Mouse (Mus musculus): ENCODE results near the gene Trim66.
A peak's percentile ranks its signal among the peaks of the same experiment; 100 is the strongest.

Gene Trim66

DNA sequence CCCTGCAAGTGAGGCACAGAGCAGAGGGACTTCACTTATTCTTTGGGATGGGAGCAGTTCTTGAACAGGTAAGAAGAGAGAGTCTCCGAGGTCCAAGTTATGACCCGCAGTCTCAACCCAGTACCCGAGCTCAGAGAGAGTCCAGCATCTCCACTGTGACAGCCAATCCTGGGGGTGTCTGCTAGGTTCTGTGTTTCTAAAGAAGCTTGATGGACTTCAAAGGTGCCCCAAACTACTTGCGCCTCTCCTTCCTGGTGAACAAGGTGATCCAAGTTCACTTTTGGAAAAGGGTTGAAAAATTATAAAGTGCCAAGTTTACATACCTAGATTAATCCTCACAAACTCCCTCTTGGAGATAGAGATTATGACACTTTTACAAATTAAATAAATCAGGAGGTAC lies at the start of gene Trim66:
TSS of gene Trim66 (minus strand) at position 101 of the 400 bp plus-strand sequence.
- DNase-seq = no peak

DNA sequence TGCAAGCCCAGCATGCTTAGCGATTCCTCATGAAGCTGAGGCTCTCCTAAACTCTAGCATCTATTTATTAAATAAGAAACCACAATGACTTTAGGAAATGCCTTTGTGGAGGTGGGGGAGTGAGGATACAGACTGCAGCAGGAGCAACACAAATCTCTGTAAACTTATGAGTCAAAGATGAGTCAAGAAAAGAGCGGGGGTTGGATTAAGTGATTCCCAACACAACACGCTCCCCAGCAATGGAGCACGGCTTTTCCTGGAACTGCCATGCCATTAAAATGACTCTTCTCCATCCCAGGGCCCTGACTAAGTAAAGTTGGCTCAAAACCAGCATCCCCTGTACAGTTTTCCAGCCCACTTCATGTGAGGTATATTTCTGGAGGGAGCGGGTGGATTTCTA lies 38.8 kb upstream of the Trim66 start:
- DNase-seq = no peak

DNA sequence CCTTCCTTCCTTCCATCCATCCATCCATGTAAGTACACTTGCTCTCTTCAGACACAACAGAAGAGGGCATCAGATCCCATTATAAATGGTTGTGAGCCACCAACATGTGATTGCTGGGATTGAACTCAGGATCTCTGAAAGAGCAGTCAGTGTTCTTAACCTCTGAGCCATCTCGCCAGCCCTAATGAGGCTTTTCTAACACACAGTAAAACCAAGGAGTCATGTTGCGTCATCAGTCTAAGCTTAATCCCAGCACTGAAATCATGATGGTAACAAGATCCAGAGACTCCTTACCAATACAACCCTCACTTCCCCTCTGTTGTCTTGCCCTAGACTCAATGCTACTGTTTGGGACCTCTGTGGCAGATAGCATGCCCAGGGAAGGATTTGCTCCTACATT lies 38.3 kb upstream of the Trim66 start:
- DNase-seq = no peak

DNA sequence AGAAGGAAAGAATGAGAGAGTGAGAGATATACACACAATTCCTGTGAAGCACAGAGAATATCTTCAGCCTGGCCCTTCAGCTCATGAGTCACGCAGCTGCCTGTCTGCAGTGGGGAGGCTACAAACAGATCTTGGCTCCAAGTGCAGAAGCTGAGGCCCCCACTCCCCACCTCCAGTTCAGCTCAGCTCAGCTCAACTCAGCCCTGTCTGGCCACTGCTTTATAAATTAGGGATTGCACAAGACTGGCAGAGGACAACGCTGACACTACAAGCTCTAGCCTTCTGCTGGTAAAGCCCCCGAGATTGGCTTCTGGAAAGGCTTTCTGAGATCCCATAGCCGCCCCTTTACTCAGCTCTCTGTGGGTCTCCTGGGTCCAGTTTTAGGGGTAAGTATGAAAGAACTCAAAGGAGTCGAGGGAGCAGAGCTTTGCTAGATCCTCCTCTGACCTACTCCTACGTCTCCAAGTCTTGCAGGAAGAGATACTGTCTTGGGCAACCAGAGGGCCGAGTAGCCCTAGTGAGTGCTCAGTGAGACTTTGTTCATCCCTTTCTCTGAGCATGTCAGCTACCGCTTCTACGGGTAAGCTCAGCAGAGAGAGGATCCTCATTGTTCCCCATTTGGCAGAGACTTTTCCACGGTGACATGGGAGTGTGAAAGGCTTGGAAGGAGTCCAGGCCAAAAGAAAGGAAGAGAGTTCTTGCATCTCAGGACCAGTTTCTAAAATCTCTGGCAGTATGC lies 37.5 kb upstream of the Trim66 start:
- no peak for DNase-seq

DNA sequence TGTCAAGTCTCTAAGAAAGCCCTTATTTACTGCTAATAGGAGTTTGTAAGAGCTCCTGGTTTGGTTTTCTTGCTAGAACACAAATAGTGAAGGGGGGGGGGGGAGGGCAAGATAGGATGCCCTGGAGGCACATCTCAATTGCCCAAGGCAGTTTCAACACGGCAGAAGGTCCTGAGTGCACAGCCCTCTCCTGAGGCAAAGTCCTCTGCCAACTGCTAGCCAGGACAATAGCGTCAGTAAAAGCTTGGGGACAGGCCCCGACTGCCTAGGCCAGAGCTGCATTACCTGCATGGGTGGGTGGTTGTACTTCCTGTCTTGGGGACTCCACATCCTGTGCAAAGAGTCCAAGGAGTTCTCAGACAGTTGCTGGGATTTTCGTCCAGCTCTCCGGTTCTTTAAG lies 36.9 kb upstream of the Trim66 start:
- no peak for DNase-seq

DNA sequence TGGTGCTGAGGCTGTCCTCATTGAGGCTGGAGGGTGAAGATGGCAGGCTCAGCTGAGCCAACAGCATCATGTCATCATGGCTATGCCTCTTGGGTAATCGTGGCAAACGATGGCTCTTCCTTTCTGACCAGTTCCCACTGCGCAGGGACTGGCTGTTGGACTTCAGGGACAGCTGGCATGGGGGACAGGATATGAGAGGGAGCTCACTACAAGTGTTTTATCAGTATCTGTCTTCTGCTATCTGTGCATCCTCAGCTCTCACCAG lies 34.4 kb upstream of the Trim66 start:
- DNase-seq = no peak

DNA sequence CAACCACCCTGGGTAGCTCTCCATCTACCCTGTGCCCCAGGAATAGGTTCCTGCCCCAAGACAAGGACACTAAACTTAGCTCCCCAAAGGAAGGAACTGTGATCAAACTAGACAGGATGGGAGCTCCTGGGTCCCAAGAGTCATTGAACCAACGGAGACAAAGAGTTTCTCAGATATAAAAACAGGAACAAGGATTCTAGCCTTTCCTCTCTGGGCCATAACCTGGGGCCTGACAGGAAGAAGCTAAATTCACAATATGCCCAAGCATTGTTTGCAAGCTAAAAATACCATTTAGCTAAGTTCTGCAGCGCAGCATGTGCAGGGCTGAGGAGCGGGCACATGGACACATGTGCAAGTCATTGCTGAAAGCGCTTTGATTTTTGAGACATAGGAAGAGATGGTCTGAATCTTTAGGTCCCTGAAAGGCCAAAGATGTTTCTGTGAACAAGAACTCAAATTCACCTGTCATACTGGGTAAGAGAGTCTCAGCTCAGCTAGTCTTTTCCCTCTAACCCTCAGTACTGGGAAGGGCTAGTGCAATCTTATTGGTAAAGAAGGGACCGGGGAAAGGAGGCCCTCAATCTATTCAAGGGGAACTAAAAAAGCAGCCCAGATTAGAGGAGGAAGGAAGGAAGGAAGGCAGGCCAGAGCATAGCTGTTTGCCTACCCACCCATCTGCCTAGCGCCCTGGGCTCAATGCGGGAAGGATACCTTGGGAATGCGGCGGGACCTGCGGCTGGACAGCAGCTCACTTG lies 33.9 kb upstream of the Trim66 start:
- DNase-seq = no peak

DNA sequence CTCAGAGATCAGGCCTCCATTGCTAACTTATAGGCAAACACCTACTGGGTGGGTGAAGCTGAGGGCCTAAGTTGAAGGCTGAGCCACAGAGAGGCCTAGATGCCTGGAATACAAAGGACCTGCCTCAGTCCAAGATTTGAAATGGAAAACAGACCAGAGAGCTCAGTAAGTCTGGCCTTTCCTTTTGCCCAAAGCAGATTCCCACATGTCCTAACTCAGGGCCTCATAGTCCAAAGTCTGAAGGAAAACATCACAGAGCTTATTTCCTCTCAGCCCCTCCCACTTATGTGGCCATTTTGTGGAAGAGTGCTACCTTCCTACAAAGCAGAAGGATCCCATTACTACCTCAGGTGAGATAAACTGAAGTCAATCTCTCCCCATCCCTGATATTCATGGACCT lies 33.0 kb upstream of the Trim66 start:
- no peak for DNase-seq

DNA sequence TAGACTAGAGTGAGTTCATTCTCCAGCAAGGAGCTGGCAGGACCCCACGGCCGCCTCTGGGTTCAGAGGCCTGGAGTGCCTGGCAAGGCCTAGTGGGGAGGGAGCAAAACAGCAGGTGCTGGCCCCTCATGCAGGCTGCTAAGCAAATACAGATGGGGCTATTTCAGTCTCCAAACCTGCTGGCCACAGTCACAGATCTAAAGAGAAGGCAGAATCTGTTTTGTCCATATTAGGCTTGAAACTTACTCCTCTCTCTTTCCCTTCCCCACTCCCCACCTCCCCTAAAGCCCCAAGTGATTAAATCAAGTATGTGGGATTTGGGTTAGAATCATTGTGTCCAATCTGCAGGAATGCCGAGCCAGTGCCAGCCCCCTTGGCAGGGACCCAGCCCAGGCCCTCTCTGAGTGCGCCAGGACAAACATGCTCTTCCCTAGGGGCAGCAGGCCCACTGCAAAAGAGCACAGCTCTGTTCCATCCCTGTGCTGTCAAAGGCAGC lies 28.6 kb upstream of the Trim66 start:
- no peak for DNase-seq

DNA sequence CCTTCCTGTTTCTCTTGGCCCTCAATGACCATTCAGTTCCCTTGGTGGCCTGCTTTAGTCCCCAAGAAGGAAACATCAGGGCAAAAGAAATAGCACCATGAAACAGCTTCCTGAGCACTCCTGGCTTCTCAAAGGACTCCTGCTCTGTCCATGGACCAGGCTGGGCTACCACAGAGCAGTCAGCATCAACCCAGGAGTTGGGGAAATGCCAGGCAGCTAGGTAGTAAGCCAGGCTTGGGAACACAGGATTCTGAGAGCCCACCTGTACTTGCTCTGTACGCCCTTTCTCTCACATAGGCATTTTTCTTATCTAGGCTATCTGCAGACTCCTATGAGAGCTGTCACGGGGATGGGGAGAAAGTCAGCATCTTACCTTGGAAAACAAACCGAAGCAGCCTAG lies 27.0 kb upstream of the Trim66 start:
- DNase-seq = no peak

DNA sequence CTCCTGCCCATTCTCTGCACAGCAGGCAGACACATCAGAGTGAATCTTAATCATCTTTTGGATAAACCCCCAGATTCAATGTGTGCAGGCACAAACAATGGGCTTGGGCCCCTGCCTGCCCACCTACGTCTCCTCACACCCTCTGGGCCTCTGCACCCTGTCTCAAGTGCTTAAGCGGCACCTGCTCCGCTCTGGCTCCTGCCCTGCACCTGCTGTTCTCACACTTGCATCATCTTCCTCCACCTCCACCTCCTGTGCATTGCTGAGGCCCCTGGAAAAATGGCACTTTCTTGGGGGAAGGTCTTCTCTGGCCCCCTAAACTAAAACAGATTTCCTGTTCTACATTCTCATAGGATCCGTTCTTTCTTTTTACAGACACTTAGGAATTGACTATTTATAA lies 26.0 kb upstream of the Trim66 start:
- no peak for DNase-seq

DNA sequence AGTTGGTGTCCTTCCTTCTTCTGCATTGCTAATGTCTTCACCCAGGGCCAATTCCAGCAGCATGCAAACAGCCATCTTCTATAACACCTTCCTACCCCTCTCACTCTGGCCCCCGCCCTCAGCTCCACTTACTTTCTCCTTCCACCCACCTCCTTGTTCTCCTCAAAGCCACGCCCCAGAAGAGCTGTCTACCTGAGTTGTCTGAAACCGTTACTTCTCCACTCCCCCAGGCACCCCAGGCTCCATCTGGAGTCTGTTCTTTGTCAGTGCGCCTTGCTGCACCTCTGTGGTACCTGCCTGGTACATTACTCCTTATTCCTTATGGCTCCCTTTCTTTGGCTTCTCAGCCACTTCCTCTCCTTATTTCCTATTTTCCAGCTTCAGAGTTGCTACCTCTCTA lies 25.2 kb upstream of the Trim66 start:
- no peak for DNase-seq

DNA sequence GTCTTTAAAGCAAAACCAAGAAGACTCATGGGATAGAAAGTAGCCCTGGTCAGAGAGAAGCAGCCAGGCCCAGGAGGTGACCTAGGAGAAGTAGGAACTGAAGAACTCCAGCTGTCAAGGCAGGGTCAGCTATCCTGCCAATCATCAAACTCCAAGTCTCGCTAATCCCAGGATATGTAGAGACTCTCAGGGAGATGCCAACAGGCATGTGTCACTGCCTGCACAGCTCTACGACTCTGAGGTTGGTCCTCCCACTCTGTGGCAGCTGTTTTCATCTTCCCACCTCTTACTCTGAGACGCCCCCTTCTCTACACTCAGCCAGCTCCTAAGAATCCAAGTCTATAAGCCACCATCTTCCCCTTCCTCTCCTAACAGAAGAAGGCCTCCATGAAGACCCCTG lies 24.8 kb upstream of the Trim66 start:
- no peak for DNase-seq

DNA sequence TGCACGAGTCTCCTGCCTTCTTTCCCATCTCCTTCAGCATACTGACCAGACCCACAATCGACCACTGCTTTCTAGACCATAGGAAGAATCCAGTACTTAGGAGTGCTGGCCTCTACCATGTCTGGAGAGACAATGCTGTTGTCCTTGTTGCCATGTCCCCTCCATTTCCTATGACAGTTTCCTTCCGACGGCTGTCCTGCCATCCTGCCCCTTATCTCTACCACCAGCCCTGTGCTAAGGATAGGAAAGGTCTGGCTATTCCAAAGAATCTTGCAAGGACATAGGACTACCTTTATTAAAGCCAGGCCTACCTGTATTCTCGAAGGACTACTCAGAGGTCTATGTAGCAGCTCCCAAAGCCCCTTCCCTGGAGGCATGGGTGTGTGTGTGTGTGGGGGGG lies 23.6 kb upstream of the Trim66 start:
- no peak for DNase-seq

DNA sequence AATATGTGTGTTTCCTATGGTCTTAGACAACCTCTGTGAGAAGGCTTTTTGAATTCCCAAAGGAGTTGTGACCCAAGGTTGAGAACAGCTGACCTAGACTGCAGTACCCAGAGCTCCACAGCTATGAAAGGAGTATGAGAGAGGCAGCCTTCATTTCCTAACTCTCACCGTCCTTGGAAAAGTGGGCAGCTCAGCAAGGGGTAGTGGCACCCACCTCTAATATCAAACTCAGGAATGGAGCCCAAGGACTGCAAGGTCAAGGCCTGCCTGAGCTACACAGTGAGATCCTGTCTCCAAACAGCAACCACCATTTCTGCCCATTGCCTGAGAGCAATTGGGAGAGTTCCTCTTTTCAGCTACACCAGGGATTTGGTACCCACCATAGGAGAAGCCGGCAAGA lies 21.8 kb upstream of the Trim66 start:
- DNase-seq = no peak

DNA sequence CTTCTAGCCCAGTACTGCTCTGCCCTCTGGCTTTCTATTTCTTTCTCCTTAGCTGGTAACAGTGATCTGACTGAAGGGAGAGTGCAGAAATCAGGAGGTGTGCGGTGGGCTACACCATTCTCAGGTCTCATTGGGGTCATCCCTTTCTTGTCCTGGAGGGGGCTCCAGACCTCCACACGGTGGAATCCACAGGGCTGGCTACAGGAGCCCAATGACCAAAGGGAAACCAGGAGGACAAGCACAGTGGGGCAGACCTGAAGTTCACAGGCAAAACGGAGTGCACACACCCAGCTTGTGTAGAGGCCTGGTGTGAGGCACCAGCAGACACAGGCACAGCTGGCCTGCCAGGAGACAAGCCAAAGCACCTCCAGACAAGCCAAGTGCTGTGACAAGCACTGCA lies 20.4 kb upstream of the Trim66 start:
- DNase-seq = peak; percentile 38

DNA sequence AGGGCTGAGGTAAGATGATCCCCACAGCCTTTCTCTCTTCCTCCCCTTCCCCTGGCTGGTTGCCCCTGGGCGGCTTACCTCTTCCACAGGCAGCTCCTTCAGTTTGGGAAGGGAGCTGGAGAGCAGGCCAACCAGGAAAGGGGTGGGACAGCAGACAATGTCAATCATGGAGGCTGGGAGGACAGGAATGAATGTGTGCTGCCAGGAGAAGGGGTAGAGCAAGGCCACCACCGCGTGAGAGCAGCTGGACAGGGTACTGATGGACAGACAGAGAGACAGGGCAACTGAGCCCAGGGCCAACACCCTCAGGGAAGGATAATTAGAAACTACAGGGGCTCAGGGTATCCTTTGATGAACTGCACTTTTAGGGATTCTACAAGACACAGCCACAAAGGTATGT lies 19.6 kb upstream of the Trim66 start:
- DNase-seq = no peak

DNA sequence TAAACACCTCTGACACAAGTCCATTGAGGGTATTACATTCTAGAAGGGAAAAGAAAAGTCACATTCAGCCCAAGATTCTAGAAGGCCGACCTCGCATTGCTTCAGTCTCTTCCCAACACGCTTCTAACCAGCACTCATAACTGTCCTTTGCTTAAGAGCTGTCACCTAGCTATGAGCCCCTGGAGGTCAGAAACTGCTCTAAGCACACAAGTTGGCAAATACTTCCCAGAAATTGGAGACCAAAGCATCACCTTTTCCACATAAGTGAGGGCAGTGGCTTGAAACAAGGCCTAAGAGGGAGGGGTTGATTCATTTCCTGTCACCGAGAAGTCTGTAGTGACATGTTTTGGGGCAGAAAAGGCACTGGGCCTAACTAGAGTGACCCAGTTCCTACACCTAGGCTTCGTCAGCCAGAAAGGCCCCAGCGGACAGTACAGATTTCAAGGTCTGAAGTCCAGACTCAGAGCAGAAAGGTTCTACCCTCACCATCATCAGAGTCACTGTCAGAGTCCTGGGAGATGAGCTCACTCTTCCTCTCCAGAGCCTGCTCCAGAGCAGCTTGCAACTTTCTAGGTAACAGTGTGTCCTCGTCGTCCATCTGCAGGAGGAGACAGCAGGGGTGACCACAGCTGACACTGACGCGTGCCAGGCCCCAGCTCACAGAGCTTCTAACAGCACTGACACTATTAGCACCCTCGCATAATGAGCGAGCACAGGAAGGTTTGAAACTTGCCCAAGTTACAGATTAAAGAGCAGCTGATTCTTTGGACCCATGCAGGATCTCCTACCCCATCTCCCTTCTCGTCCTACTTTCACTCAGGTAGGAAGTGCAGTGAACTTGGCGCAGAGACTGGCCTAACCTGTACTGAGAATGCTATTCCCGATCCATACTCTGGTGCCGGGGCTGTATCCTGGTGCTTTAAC lies 18.1 kb upstream of the Trim66 start:
- no peak for DNase-seq

DNA sequence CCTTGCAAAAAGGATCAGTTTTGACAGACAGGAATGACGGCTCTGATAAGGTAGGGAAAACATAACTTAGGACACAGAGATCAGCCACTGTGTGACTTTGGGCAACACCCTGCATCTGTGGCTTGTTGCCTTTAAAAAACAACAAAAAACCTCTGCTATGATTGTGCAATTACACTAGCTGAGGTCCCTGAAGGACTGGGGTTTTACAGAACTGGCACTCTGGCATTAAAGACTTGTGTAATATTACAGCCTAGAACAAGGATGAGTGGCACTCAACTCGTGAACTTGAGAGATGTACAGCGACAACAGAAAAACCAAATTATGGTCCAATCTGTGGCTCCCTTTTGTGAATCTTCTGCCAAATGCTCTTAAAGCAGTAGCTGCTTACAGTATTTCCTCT lies 16.8 kb upstream of the Trim66 start:
- no peak for DNase-seq

DNA sequence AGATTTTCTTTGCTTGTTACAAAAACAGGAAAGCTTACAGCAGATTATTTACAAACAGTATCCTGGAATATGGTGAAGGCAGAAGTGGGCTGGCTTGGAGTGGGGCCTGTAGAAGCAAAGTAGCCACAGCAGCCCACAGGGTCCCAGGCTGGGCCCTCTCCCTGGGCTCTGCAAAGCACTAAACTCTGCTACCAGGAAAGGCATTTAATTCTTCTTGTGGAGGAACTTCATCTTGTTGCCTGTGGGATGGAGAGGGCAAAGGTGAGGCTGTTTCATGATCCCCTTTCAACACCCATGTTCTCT lies 16.5 kb upstream of the Trim66 start:
- no peak for DNase-seq

DNA sequence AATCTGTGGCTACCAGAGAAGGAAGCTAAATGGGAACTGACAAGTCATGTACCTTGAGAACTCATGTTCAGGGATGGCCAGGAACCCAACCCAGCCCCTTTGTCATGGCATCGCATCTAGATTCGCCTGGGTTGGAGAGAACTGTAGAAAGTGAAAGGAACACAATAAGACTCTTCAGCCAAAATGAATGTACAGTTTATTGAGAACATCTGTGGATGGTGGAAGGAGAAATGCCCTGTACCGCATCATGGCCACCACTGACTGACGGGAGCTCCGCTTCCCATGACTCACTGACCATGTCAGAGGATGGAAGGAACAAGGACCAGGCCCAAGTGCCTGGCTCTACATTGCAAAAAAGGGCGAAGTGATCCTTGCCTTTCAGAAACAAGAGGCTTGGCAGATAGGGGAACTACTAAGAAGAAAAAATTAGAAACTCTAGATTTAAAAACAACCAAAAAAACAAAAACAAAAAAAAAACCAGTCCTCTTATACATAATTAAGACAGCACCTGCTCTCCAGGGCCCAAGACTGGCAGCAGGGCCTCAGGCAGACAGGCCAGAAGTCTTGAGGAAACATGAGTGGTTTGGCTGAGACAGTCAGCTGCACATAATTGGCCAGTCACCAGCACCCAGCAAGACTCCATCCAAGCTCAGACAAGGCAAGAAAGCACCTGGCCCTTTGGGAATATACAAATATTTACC lies 16.0 kb upstream of the Trim66 start:
- no peak for DNase-seq

DNA sequence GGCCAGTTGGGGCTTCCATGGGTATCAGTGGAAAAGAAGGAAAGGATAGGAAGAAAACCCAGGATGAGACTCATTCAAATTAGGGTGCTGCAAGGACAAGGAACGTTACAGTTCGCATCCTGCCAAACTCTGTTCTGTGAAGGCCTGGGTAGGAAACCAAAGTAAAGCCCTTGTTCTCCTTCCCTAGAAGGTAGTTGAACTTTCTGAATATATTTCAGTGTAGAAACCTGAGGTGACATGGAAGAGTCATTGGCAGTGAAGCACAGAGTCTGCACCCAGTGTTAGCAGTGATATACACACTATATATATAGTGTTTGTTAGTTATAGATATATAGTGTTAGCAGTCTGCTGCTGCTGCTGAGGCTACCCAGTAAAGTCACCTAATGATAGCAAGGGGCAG lies 15.4 kb upstream of the Trim66 start:
- no peak for DNase-seq

DNA sequence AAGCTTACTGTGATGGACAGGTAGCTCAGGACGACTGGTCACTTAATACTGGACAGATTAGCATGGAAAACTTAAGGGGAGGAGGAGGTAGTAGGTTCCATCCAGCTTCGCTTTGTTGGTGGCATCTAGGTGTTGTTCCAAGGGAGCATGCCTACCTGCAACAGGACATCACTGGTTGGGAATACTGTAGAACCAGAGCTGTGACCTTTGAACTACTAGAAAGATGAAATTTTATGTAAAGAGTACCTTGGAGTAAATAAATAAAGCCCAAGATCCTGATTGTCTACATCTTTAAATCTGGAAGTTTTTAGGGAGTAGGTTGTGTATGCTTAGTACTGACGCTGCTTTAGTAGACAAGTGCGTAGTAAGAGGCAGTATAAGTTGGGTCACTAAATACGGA lies 14.2 kb upstream of the Trim66 start:
- DNase-seq = no peak

All from liver (tissue).